Mouse (Mus musculus) v-Abl transformed pro-B cells (cell line): ENCODE results near the gene BC030499.

Experiments
- in situ Hi-C, 2 experiments: fragments of 400-800 bp; cut with MboI; formaldehyde crosslinking; loops; one replicate each; pipeline ENCODE4 v1.15.1; 2025; ENCODE audit not compliant: unreplicated experiment in 2 of 2

The BC030499 gene

DNA sequence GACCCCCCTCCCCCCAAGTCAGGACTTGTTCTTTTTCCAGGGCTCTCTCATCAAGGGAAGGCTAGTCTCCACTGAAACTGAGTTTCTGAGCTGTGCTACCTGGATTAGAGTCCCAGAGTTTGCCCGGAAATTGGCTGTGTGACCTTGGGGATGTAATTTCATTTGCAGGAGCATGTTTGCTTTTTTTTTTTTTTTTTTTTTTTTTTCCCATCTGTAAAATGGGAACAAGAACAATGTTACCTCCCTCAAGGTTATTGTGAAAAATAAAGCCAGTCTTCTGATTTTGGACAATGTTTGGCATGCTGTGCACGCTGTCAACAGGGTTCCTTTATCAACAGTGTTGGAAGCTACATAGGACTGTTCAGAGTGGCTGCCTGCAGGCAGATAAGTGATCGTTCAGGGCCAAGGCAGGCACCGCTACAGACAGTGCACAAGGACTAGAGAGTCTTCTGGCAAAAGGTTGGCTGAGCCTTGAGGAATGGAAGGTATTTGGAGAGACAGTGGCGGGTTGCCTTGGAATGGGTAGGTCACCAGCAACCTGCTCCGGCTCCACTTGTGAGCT lies 53.8 kb downstream of the BC030499 start:
- in situ Hi-C loops: no loop called here

DNA sequence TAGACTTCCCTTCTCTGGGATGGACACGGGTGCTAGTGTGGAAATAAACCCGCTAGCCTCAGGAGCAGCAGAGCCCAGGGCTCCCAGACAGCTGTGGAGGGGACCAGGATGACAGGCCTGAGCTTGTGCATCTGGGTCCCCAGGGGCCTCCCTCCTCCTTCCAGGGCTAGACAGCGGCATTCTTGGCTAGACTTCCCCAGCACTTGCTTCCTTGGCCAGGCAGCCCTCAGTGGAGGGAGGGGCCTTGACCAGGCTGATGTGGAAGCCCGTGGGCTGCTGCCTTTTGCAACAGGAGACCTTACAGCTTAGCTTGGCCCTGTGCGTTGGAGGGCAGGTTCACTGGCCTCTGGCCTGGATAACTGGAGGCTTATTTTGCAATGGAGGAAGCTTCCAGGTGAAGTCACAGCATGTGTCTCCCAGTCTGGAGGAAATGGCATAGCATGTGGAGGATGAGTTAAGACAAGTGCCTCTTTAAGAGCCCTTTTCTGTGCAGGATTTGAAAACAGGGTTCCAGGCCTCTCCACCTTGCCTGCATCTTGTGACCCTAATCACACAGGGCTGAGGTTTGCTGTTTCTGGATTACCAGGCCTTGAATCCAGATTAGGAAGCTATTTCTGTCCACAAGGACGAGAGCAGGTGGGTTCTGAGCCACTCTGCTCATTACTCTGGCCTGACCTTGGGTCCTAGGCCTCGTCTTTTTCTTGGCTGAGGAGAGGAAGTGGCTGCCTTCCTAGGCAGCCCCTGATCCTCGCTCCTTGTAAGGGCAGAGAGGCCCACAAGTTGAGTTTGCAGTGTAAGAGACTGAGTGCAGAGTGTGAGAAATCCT lies 54.5 kb downstream of the BC030499 start:
- in situ Hi-C loops: loop anchor here in 1 of 2 experiments (5.0 kb wide), 1 partner anchor 83 kb away; the partner anchor contains the start of gene 2610507B11Rik

DNA sequence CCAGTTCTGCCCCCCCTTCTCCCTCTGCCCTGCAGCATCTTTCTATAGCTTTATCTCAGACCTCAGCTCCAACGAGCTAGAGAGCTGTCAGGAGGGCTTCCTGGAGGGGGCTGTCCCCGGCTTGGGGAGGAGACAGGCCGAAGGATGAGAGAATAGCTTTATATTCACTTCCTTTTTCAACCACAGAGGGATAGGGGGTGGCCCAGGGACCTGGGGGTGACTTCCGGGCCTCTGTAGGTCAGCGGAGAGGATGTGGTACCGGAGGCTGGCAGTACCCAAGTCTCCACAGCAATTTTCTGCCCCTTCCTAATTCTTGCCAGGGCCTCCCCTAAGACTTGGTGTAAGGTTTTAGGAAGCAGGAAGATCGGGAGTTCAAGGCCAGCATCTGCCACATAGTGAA lies 55.2 kb downstream of the BC030499 start:
- in situ Hi-C loops: loop anchor here in 1 of 2 experiments (5.0 kb wide), 1 partner anchor 84 kb away; the partner anchor contains the start of gene 2610507B11Rik
